Mouse (Mus musculus) embryonic fibroblast, embryonic 13.5 days (primary cell): ENCODE measurements at regions not wholly inside any gene's neighbourhood (a gene's known extent, or its start where the extent isn't known, plus 50 kb on each side); places are given as distances from the start of the nearest gene placed in this dataset.

Experiments
- CTCF ChIP-seq: IDR thresholded peaks from 2 replicates; pipeline ENCODE4 v1.5.1; 2011; ENCODE audit warnings: mild to moderate bottlenecking, control low read depth, low read length, moderate library complexity, borderline replicate concordance; ENCODE audit not compliant: insufficient read depth
- POLR2A ChIP-seq: IDR thresholded peaks from 2 replicates; pipeline ENCODE4 v1.6.1; 2011; ENCODE audit warnings: low read depth, mild to moderate bottlenecking, control low read depth, low read length, moderate library complexity

DNA sequence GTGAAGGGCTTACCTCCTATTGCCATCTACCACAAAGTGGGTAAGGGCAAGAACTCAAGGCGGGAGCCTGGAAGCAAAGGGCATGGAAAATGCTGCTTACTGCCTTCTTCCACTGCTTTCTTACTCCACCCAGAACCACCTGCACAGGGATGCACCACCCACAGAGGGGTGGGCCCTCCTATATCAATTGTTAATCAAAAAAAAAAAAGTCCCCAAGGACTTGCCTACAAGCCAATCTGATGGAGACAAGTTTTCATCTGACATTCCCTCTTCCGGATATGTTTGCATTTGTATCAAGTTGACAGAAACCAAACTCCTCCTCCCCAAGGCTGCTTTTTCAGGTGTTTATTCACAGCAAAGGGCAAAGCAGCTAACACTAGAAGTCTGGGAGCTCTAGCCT is 94.1 kb upstream of the Gli2 start:
- TF ChIP-seq CTCF (no peak), POLR2A (no peak)
